Mouse (Mus musculus): ENCODE measurements at regions not wholly inside any gene's neighbourhood (a gene's known extent, or its start where the extent isn't known, plus 50 kb on each side); places are given as distances from the start of the nearest gene placed in this dataset.

- TF ChIP-seq CTCF (IDR thresholded peaks at IDR 0.05) (peak; percentile 75), EP300 (IDR thresholded peaks at IDR 0.05) (no peak)
Measured at GRCm38 (mm10) chr8:18345322-18345721, 632.7 kb downstream of the Defb40 start.
